Mouse (Mus musculus) layer of hippocampus, adult 18-20 months (tissue): ENCODE data around the gene Rabepk. TPM values are rescaled to one million over a fixed set of nuclear protein-coding genes. Genes with fewer than 3 reads are reported as not detected.

Experiments used
- total RNA-seq, 2 experiments: library from RNA; stranded (reverse); gene quantifications; 2 replicates each; pipeline ENCODE4 v1.2.3; 2021

The Rabepk gene
- total RNA-seq, 2 experiments from 2014 or later, result 31.3 to 34.5 TPM

Other genes with a start within 250 kb of the Rabepk start
- gene Gapvd1, start 44.7 kb downstream of the Rabepk start, total RNA-seq, result 100 to 1,000 TPM in 1 of 2 experiments, 10 to 100 TPM in 1; 99.5 to 103 TPM
- gene Hspa5, start 27.9 kb downstream of the Rabepk start, total RNA-seq, result 100 to 1,000 TPM; 382 to 385 TPM
- gene Fbxw2, start 26.4 kb upstream of the Rabepk start, total RNA-seq, result 10 to 100 TPM; 76.8 to 80.0 TPM
- not detected for gene Gm34653, start 33.1 kb upstream of the Rabepk start, total RNA-seq
- 1 to 10 TPM in 1 of 2 experiments, under 1 TPM in 1; 0.48 to 1.2 TPM for gene Cutal, start 74.5 kb upstream of the Rabepk start, total RNA-seq
- 10 to 100 TPM; 39.4 to 41.4 TPM for gene Psmd5, start 75.1 kb upstream of the Rabepk start, total RNA-seq
- gene Phf19, start 114.1 kb upstream of the Rabepk start, total RNA-seq, result under 1 TPM; 0.87 to 0.99 TPM
- 1 to 10 TPM; 4.5 to 6.2 TPM for gene Traf1, start 161.9 kb upstream of the Rabepk start, total RNA-seq